Mouse (Mus musculus) G1E (cell line): ENCODE results near the gene Pik3ip1.
A peak's percentile ranks its signal among the peaks of the same experiment; 100 is the strongest.

Experiments used
- CTCF ChIP-seq: IDR thresholded peaks from 2 replicates; pipeline ENCODE4 v1.5.1; 2012; ENCODE audit warnings: low read depth, low read length, inconsistent platforms, mixed read lengths
- TAL1 ChIP-seq: conservative IDR thresholded peaks from 2 replicates; pipeline ENCODE4 v1.6.1; 2012; ENCODE audit warnings: low read depth, low read length, inconsistent platforms, mixed read lengths

DNA sequence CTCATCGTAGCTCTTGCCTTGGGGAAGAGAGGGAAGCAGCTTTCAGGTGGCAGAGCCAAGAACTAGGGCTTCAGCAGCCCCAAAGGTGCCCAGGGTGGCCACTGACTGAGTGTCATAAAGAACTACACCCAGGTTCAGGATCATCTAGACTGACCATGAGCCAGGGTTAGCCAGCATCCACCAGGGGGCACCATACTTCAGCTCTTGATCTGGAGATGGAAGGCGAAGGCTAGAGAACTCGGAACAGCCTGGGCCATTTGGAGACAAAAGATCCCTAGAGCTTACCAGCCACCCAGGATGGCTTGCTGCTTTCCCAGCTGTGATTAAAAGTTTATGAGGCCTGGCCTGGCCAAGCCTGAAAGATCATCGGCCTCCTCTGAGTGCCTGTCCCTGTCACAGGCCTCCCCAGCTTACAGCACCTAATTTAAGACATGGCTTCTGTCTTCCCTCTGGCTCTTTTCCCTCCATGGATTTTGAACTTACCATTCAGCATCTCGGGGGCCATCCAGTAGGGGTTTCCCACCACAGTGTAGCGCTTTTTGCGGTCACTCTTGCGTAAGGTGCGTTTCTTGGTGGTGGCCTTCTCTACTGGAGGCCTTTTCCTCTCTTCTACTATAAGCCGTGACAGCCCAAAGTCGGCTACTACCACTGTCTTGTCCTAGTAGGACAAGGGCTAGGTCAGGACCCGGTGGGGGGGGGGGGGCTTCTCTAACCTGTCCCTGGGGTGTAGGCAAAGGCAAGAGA lies 17.1 kb downstream of the Pik3ip1 start:
- TF ChIP-seq TAL1 (no peak), CTCF (peak; percentile 57)
